Mouse (Mus musculus) heart, adult 2 months (tissue): ENCODE data around the gene Lmbr1l. TPM values are rescaled to one million over a fixed set of nuclear protein-coding genes. Genes with fewer than 3 reads are reported as not detected.
A peak's percentile ranks its signal among the peaks of the same experiment; 100 is the strongest.

ENCODE experiments used
- DNase-seq, 2 experiments: peaks; one replicate each; pipeline ENCODE4 v3.0.0; 2021
- H3K27ac ChIP-seq: fragments of 200-600 bp; 2 replicates; pipeline ENCODE4 v1.8.1; 2022
- H3K27me3 ChIP-seq: fragments of 200-500 bp; 2 replicates; pipeline ENCODE4 v1.6.1; 2012; ENCODE audit warnings: mild to moderate bottlenecking, low read length, inconsistent platforms, mixed read lengths; ENCODE audit not compliant: control insufficient read depth, insufficient read depth
- H3K36me3 ChIP-seq: fragments of 200-500 bp; 2 replicates; pipeline ENCODE4 v1.6.1; 2012; ENCODE audit warnings: low read length, inconsistent platforms; ENCODE audit not compliant: control insufficient read depth, insufficient read depth
- H3K4me1 ChIP-seq: fragments of 200-500 bp; 2 replicates; pipeline ENCODE4 v1.6.1; 2011; ENCODE audit warnings: low read length; ENCODE audit not compliant: control insufficient read depth, insufficient read depth
- H3K4me3 ChIP-seq: fragments of 200-600 bp; 2 replicates; pipeline ENCODE4 v1.8.1; 2022
- H3K79me2 ChIP-seq: fragments of 200-500 bp; replicated peaks from 2 replicates; pipeline ENCODE4 v1.6.1; 2012; ENCODE audit warnings: mild to moderate bottlenecking, inconsistent platforms, low read length, moderate library complexity, mixed read lengths; ENCODE audit not compliant: control insufficient read depth, insufficient read depth
- H3K9ac ChIP-seq: fragments of 200-500 bp; 2 replicates; pipeline ENCODE4 v1.6.1; 2012; ENCODE audit warnings: low read depth, mild to moderate bottlenecking, control low read depth, inconsistent platforms, low read length, mixed read lengths
- CTCF ChIP-seq: fragments of 200-600 bp; IDR thresholded peaks from 2 replicates; pipeline ENCODE4 v1.8.1; 2022; ENCODE audit warnings: antibody characterized with exemption, mild to moderate bottlenecking, moderate library complexity
- EP300 ChIP-seq: fragments of 200-500 bp; IDR thresholded peaks from 2 replicates; pipeline ENCODE4 v1.6.1; 2011; ENCODE audit warnings: low read depth, low read length, control low read depth; ENCODE audit not compliant: insufficient read depth
- POLR2A ChIP-seq: fragments of 200-500 bp; IDR thresholded peaks from 2 replicates; pipeline ENCODE4 v1.6.1; 2011; ENCODE audit warnings: mild to moderate bottlenecking, low read depth, low read length, control low read depth; ENCODE audit not compliant: insufficient read depth
- WGBS: fragments of 180-500 bp; shearing (Covaris S2); methylation state at CpG from one replicate; pipeline ENCODE4 v1.1.7; 2018; 5-methylcytosine and 5-hydroxymethylcytosine counted together
- intact Hi-C: fragments of 180-260 bp; cut with DNase I; formaldehyde crosslinking; loops from one replicate; pipeline ENCODE4 v1.15.1; 2025
- polyA plus RNA-seq: library from polyadenylated mRNA; depleted of rRNA; stranded (reverse); fragments of >200 nt; gene quantifications from 2 replicates; pipeline ENCODE4 v1.2.3, GENCODE M21; 2012
- total RNA-seq, 2 experiments: library from RNA; stranded (reverse); gene quantifications; 2 replicates each; pipeline ENCODE4 v1.2.3; 2021

Gene Lmbr1l
- total and polyA plus RNA-seq, 3 experiments: 7.1 to 23.2 (median 11.1) TPM

DNA sequence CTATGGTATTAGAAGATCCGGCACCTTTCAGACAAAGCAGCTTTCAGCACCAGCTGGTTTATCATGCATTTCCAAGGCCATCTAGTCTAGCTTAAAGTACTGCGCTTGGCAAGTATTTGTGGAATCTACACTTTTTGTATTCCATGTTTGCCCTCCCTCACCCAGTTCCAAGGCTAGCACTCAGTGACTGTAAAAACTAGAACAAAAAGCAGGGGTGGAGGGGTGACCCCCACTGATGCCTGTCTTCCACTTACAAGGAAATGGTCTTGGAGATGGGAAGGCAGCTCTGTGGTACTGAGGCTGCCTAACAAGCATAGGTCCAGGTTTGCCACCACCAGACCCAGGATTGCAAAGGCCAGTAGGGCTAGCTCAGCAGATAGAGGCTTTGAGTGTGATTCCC is 15.4 kb downstream of the Lmbr1l start:
- TF ChIP-seq EP300 (no peak), POLR2A (no peak), CTCF (no peak)
- intact Hi-C loops: no loop called here
- Histone ChIP-seq H3K27me3 (peaks cover 2% of the 10 kb centered on the region; the same call in 1 of the 2 replicates), H3K4me1 (no peaks in the 10 kb centered on the region; the same call in 1 of the 2 replicates), H3K9ac (no peak overlapping the region), H3K27ac (no peak overlapping the region), H3K79me2 (no peaks in the 10 kb centered on the region), H3K4me3 (no peak overlapping the region), H3K36me3 (no peaks in the 10 kb centered on the region)
- 85% methylated on average over 2 of the region's 2 CpGs for WGBS
- DNase-seq: no peak

DNA sequence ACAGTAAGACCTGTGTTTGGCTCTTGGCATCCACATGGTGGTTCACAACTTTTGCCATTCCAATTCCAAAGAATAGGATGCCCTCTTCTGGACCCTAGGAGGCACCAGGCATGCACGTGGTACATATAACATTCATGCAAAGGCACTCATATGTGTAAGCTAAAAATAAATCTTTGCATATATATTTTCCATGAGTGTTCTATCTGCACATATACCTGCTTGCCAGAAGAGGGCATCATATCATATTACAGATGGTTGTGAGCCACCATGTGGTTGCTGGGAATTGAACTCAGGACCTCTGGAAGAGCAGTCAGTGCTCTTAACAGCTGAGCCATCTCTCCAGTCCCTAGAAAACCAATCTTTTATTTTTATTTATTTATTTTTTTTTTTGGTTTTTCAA is 16.5 kb downstream of the Lmbr1l start:
- WGBS: 50% methylated on average over 1 of the region's 1 CpGs

DNA sequence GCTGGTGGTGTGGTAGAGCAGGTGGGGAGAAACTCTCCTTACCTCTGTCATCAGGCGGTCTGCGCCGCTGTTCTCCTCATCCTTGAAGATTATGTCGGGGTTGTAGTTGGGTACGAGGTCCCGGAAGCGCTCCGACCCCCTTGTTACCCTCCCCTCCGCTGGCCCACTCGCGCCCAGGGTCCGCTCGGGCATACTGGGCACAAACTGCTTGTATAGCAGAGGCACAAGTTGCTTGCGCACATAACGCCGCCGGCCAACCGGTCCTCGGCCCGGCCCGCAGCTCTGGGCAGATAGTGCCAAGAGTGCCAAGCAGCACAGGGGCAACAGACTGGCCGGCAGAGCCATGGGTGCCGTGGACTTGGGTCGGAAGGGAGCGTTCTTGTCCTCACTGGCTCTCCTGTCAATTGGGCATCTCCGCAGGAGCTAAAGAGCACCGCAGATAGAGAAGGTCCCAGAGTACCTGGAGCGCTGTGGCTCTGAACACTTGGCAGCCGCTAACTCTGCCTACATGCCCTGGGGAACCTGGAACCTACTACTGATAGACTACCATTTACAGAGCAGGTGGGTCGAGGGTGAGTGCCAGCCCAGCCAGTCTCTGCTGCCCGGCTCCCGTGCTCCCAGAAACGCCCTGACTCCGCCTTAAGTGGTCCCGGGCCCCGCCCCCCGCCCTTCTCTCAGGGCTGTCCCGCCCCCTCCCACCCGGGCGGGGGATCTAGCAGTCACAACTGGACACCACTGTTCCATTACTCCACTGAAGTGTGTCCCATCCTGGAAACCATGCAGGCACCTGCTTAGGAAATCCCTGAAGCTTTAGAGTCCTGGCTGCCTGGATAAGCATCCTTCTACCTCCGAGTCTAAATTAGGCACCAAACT is 19.9 kb downstream of the Lmbr1l start, which contains the start of gene Dhh:
Gene Dhh (minus strand): TSS at position 613 of the 873 bp plus-strand sequence.
- peak within 1 kb of the TSS; percentile 35 for H3K4me3 ChIP-seq
- TF ChIP-seq POLR2A (no peak), EP300 (no peak), CTCF (no peak)
- 3% methylated on average over 41 of the region's 41 CpGs for WGBS
- H3K9ac ChIP-seq: 0 out of 2 replicates have a peak within 1 kb of the TSS, but pooled peaks have one; percentile 21
- H3K36me3 ChIP-seq: no peaks in the 10 kb centered on the region
- H3K4me1 ChIP-seq: peaks cover 8% of the 10 kb centered on the region
- intact Hi-C loops: no loop called here
- no peak for DNase-seq
- peak within 1 kb of the TSS; percentile 23; the same call in 1 of the 2 replicates for H3K27ac ChIP-seq
- peaks cover 5% of the 10 kb centered on the region for H3K27me3 ChIP-seq
- no peaks in the 10 kb centered on the region for H3K79me2 ChIP-seq

More for the DNA sequence above, 16.5 kb downstream of the Lmbr1l start:
- intact Hi-C loops: no loop called here
- DNase-seq: no peak
- no peaks in the 10 kb centered on the region for H3K79me2 ChIP-seq
- H3K9ac ChIP-seq: no peak overlapping the region
- peaks cover 1% of the 10 kb centered on the region for H3K4me1 ChIP-seq
- no peaks in the 10 kb centered on the region for H3K36me3 ChIP-seq
- TF ChIP-seq CTCF: peak; percentile 38
- no peak for TF ChIP-seq POLR2A
- no peak for TF ChIP-seq EP300
- no peak overlapping the region for H3K27ac ChIP-seq
- H3K27me3 ChIP-seq: peaks cover 2% of the 10 kb centered on the region; the same call in 1 of the 2 replicates
- no peak overlapping the region for H3K4me3 ChIP-seq

DNA sequence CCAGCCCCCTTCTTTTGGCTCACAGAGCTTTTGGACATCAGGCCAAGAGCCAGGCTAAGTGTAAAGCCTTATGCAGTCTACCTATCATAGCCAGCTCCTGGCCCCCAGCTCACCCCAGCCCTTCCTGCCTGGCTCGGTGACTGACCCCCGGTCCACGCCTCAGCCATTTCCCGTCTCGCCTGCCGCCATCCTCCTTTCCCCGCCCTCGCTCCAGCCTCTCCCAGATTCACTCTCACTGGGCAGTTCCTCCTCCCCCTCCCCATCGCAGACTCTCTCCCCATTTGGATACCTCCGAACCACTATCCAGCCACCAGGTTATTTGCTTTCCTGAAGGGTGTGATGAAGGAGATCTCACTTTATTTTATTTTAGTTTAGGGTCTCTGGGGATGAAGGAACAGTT is 20.5 kb downstream of the Lmbr1l start:
- peak; percentile 44 to 55 for DNase-seq
- H3K79me2 ChIP-seq: no peaks in the 10 kb centered on the region
- peaks cover 8% of the 10 kb centered on the region for H3K4me1 ChIP-seq
- intact Hi-C loops: no loop called here
- TF ChIP-seq CTCF (no peak), POLR2A (no peak), EP300 (no peak)
- peak overlapping the region; percentile 23; the same call in 1 of the 2 replicates for H3K27ac ChIP-seq
- 20% methylated on average over 10 of the region's 10 CpGs for WGBS
- H3K4me3 ChIP-seq: peak overlapping the region; percentile 35
- no peaks in the 10 kb centered on the region for H3K36me3 ChIP-seq
- H3K9ac ChIP-seq: no peak overlapping the region
- peaks cover 5% of the 10 kb centered on the region for H3K27me3 ChIP-seq

DNA sequence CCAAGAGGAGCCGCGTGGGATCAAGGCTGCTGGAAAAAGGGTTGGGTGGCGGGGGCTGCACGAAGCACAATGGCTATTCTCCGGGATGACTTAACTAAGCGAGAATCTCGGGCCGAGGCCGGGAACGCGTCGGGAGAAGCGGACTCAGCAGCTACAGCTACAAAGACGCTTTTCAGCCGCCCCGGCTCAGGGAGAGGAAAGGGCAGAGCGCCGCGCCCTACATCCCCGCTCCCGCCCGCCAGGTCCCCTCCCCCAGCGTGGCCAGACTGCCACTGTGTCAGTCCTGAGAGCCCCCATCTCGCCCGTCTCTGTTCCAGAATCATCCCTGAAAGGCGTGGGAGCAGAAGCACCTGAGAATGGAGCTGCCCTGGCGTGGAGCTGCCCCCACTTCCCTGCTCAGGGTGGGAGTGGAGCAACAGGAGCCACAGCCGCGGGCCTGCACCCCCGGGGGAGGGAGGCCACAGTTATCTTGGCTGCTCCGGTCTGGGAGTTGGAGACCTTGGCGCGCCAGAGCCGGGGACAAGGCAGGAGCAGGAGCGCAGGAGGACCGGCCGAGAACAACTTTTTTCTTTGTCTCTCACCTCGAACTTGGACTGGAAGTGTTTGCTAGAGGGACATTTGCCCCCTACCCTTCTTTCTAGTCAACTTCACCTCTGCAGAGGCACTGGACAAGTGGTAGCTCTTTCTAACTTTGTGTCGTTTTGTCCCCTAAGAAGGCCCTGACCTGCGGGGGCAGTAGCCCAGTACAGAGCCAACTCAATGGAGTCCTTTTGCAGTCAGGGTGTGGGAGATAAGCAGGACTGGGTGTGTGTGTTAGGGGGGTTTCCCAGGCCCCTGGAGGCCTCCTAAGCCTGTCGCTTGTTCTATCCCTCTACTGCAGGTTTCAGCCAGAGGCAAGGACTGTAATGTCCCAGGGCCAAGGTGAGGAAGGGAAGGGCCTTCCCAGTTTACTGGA is 22.1 kb downstream of the Lmbr1l start:
- no peaks in the 10 kb centered on the region for H3K79me2 ChIP-seq
- no peaks in the 10 kb centered on the region for H3K36me3 ChIP-seq
- intact Hi-C loops: no loop called here
- DNase-seq: peak; percentile 54 to 56
- peak overlapping the region; percentile 72 for H3K9ac ChIP-seq
- H3K27me3 ChIP-seq: peaks cover 5% of the 10 kb centered on the region
- H3K4me3 ChIP-seq: peak overlapping the region; percentile 45
- peak overlapping the region; percentile 47 for H3K27ac ChIP-seq
- WGBS: 13% methylated on average over 41 of the region's 41 CpGs
- TF ChIP-seq POLR2A: no peak
- TF ChIP-seq EP300: no peak
- no peak for TF ChIP-seq CTCF
- H3K4me1 ChIP-seq: peaks cover 10% of the 10 kb centered on the region
